ENCODE assay signal across 18 mouse cellular contexts in the genomic region with DNA sequence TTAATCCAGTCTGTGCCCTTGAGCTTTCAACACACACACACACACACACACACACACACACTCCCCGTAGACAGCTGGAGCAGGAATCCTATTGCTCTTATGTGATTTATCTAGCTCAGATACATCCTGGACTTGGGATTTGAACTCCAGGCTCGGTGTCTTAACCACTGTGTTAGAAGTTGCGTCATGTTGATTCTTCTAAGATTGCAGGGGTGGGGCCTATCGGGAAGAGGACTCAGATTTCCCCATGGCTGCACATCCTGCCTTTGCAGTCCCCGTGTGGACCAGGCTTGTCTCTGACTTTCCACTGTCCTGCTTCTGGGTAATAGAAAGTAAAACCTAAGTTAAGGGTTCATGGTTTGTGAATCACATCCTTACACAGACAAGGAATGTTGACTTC. TPM values are rescaled to one million over a fixed set of nuclear protein-coding genes. Genes with fewer than 3 reads are reported as not detected.
DNase-seq lines count a peak whose midpoint lies in the region; ATAC-seq and TF ChIP-seq lines count a peak whose summit lies in the region.
"Had no signal": no experiment of that assay in that cellular context is flagged by ENCODE, and none has a peak within 500 bp of the region (broad histone marks: within the 10 kb centered on the region; RNA-seq: fewer than 3 reads in every experiment).

No protein-coding gene starts in this region.

- in situ Hi-C loops in ES-E14 (cut with MboI; ENCODE audit: low sequenced_read_pairs in 2 of 2, unreplicated experiment in 2 of 2): no loop called here

- TF ChIP-seq CTCF in intestine, postnatal 0 days (IDR thresholded peaks at IDR 0.05; ENCODE audit: low read depth): no peak

- H3K9me3 ChIP-seq in intestine, embryonic 15.5 days: no peaks in the 10 kb centered on the region
- no peaks in the 10 kb centered on the region for H3K9me3 ChIP-seq in intestine, postnatal 0 days (ENCODE audit: control insufficient read depth)
- H3K9me3 ChIP-seq in ES-E14 (ENCODE audit: control insufficient read depth, insufficient read depth, low read depth, low read length): no peaks in the 10 kb centered on the region
- no peaks in the 10 kb centered on the region for H3K9me3 ChIP-seq in liver, embryonic 11.5 days (ENCODE audit: control insufficient read depth, low read length)
- H3K9me3 ChIP-seq in hindbrain, embryonic 16.5 days (ENCODE audit: control insufficient read depth, low read length): no peaks in the 10 kb centered on the region
- H3K9me3 ChIP-seq: heart, embryonic 15.5 days; hindbrain, embryonic 13.5 days; lung, embryonic 15.5 days; midbrain, embryonic 13.5 days had no signal

- no peak overlapping the region for H3K9ac ChIP-seq in intestine, embryonic 15.5 days
- H3K9ac ChIP-seq in intestine, postnatal 0 days (ENCODE audit: low read depth, low read length): no peak overlapping the region
- peak overlapping the region; percentile 33; the same call in 1 of the 2 replicates for H3K9ac ChIP-seq in ES-E14 (ENCODE audit: insufficient read depth, low read depth, low read length, poor library complexity, severe bottlenecking)
- H3K9ac ChIP-seq in liver, embryonic 11.5 days (ENCODE audit: low read depth, low read length): no peak overlapping the region
- H3K9ac ChIP-seq in hindbrain, embryonic 16.5 days (ENCODE audit: low read depth, low read length): no peak overlapping the region
- H3K9ac ChIP-seq: heart, embryonic 15.5 days had no signal

- H3K4me1 ChIP-seq in intestine, embryonic 15.5 days (replicated peaks): peaks cover 19% of the 10 kb centered on the region
- peaks cover 3% of the 10 kb centered on the region; the same call in 1 of the 2 replicates for H3K4me1 ChIP-seq in intestine, postnatal 0 days (replicated peaks; ENCODE audit: control insufficient read depth, insufficient read depth, low read length)
- peaks cover 4 to 20% of the 10 kb centered on the region in 2 experiments; a peak in 2 of 4 replicates for H3K4me1 ChIP-seq in ES-E14 (ENCODE audit: control insufficient read depth in 2 of 2, insufficient read depth in 2 of 2, low read length in 2 of 2, poor library complexity in 1 of 2)
- peaks cover 34% of the 10 kb centered on the region for H3K4me1 ChIP-seq in liver, embryonic 11.5 days (replicated peaks; ENCODE audit: control insufficient read depth, insufficient read depth, low read length)
- H3K4me1 ChIP-seq in hindbrain, embryonic 16.5 days (ENCODE audit: control insufficient read depth, insufficient read depth, low read depth, low read length): peaks cover 12% of the 10 kb centered on the region

- no peak overlapping the region for H3K27ac ChIP-seq in intestine, embryonic 15.5 days
- no peak overlapping the region for H3K27ac ChIP-seq in intestine, postnatal 0 days (ENCODE audit: low read depth, low read length)
- H3K27ac ChIP-seq in ES-E14 (ENCODE audit: insufficient read depth, low read depth, low read length, poor library complexity, severe bottlenecking): no peak overlapping the region
- H3K27ac ChIP-seq in liver, embryonic 11.5 days (ENCODE audit: low read depth, low read length): no peak overlapping the region
- H3K27ac ChIP-seq in hindbrain, embryonic 16.5 days (ENCODE audit: low read depth, low read length): no peak overlapping the region
- H3K27ac ChIP-seq: heart, embryonic 15.5 days; hindbrain, embryonic 13.5 days; lung, embryonic 15.5 days; midbrain, embryonic 13.5 days had no signal

- no peaks in the 10 kb centered on the region for H3K36me3 ChIP-seq in intestine, embryonic 15.5 days
- H3K36me3 ChIP-seq in intestine, postnatal 0 days (ENCODE audit: control insufficient read depth, insufficient read depth): peaks cover 6% of the 10 kb centered on the region; the same call in 1 of the 2 replicates
- peaks cover 14% of the 10 kb centered on the region; the same call in 1 of the 2 replicates for H3K36me3 ChIP-seq in ES-E14 (ENCODE audit: control insufficient read depth, insufficient read depth, low read length, poor library complexity, severe bottlenecking)
- H3K36me3 ChIP-seq in liver, embryonic 11.5 days (ENCODE audit: control insufficient read depth, insufficient read depth, low read length): peaks cover 9% of the 10 kb centered on the region; the same call in 1 of the 2 replicates
- no peaks in the 10 kb centered on the region for H3K36me3 ChIP-seq in hindbrain, embryonic 16.5 days (ENCODE audit: control insufficient read depth, insufficient read depth, low read length)
- H3K36me3 ChIP-seq: heart, embryonic 15.5 days had no signal

- H3K4me3 ChIP-seq in intestine, embryonic 15.5 days (replicated peaks): no peak overlapping the region
- H3K4me3 ChIP-seq in intestine, postnatal 0 days (ENCODE audit: low read depth, low read length): no peak overlapping the region
- H3K4me3 ChIP-seq in ES-E14 (ENCODE audit: insufficient read depth in 1 of 2, low read depth in 1 of 2, low read length in 2 of 2, poor library complexity in 1 of 2, severe bottlenecking in 1 of 2): no peak overlapping the region
- H3K4me3 ChIP-seq in liver, embryonic 11.5 days (ENCODE audit: low read depth, low read length): no peak overlapping the region; the same call in 1 of the 2 replicates
- H3K4me3 ChIP-seq in hindbrain, embryonic 16.5 days (ENCODE audit: low read length): no peak overlapping the region
- H3K4me3 ChIP-seq: midbrain, embryonic 13.5 days had no signal

- no peak for DNase-seq in ES-E14 (ENCODE audit: low read depth, low spot score)
- no peak for DNase-seq in liver, embryonic 11.5 days (ENCODE audit: low spot score)
- no peak for DNase-seq in neural tube, embryonic 10.5 days (ENCODE audit: extremely low spot score, low spot score)
- no peak for DNase-seq in left cerebral cortex, postnatal 10 days (ENCODE audit: extremely low spot score in 1 of 2, low spot score in 2 of 2)
- DNase-seq: B cell, adult 2 months; cerebellum, adult 9-11 months; gastrocnemius, postnatal 25 days; kidney, adult 2 months; thymus, postnatal 36 days had no signal

- intact Hi-C loops in left cerebral cortex, postnatal 10 days (cut with DNase I): no loop called here

- ATAC-seq in intestine, embryonic 15.5 days: no peak
- no peak for ATAC-seq in intestine, postnatal 0 days
- ATAC-seq in liver, embryonic 11.5 days (replicated peaks; ENCODE audit: low FRiP score): no peak
- ATAC-seq in megakaryocyte progenitor cell, adult 5-6 weeks (replicated peaks; ENCODE audit: poor library complexity): peak; percentile 12; the same call in 1 of the 2 replicates
- no peak for ATAC-seq in hindbrain, embryonic 16.5 days
- ATAC-seq: activated CD4-positive, CD25-positive, alpha-beta regulatory T cell, adult 4 months; midbrain, embryonic 13.5 days had no signal

- no peaks in the 10 kb centered on the region for H3K27me3 ChIP-seq in intestine, embryonic 15.5 days (replicated peaks)
- no peaks in the 10 kb centered on the region for H3K27me3 ChIP-seq in intestine, postnatal 0 days (replicated peaks; ENCODE audit: control insufficient read depth, insufficient read depth, low read length)
- H3K27me3 ChIP-seq in liver, embryonic 11.5 days (replicated peaks; ENCODE audit: control insufficient read depth, insufficient read depth, low read length): no peaks in the 10 kb centered on the region
- no peaks in the 10 kb centered on the region for H3K27me3 ChIP-seq in hindbrain, embryonic 16.5 days (replicated peaks; ENCODE audit: control insufficient read depth, insufficient read depth, low read length)
- H3K27me3 ChIP-seq: heart, embryonic 15.5 days; hindbrain, embryonic 13.5 days; lung, embryonic 15.5 days; midbrain, embryonic 13.5 days had no signal

- 0 out of 2 replicates have a peak overlapping the region, but pooled peaks have one; percentile 92 for H3K4me2 ChIP-seq in intestine, embryonic 15.5 days (replicated peaks)
- no peak overlapping the region for H3K4me2 ChIP-seq in intestine, postnatal 0 days (replicated peaks; ENCODE audit: low read depth)
- peak overlapping the region; percentile 92 for H3K4me2 ChIP-seq in liver, embryonic 11.5 days
- no peak overlapping the region for H3K4me2 ChIP-seq in hindbrain, embryonic 16.5 days (ENCODE audit: low read length)

- WGBS in intestine, embryonic 15.5 days: 48% methylated on average over 5 of the region's 5 CpGs
- whole genome bisulfite sequencing in intestine, postnatal 0 days: 17% methylated on average over 5 of the region's 5 CpGs
- 39% methylated on average over 5 of the region's 5 CpGs for WGBS in liver, embryonic 11.5 days
- WGBS in hindbrain, embryonic 16.5 days: 80% methylated on average over 5 of the region's 5 CpGs

RNA-seq across cellular contexts. Expression of a gene that starts 2.3 kb away (rescaled TPM):
- polyA plus RNA-seq in intestine, embryonic 15.5 days (2015; fragmentation: Nextera tagmentation; extraction: Ambion mirVana): 46.3 and 48.0 TPM in 2 replicates
- 14.2 and 15.0 TPM in 2 replicates for polyA plus RNA-seq in intestine, postnatal 0 days (2015; fragmentation: Nextera tagmentation; extraction: Ambion mirVana)
- total RNA-seq in ES-E14 (2012; rRNA removed): 92.3 and 118 TPM in 2 replicates
- polyA plus RNA-seq in liver, embryonic 11.5 days (2014; fragmentation: Nextera tagmentation; extraction: Ambion mirVana): 59.5 and 64.2 TPM in 2 replicates
- total RNA-seq in megakaryocyte progenitor cell, adult 5-6 weeks (2015): 35.9 and 39.7 TPM in 2 replicates
- 66.4 and 80.6 TPM in 2 replicates for total RNA-seq in megakaryocyte progenitor cell, adult 5-6 weeks (2017)
- 58.5 and 59.4 TPM in 2 replicates for polyA plus RNA-seq in hindbrain, embryonic 16.5 days (2015; fragmentation: Nextera tagmentation; extraction: Ambion mirVana)
- total RNA-seq in left cerebral cortex, postnatal 10 days (2021): 10 to 100 TPM; 48.3 to 50.1 TPM

RNA-seq across cellular contexts. Expression of a gene that starts 14.6 kb away (rescaled TPM):
- polyA plus RNA-seq in intestine, embryonic 15.5 days (2015; fragmentation: Nextera tagmentation; extraction: Ambion mirVana): 55.1 and 58.1 TPM in 2 replicates
- 99.1 and 100 TPM in 2 replicates for polyA plus RNA-seq in intestine, postnatal 0 days (2015; fragmentation: Nextera tagmentation; extraction: Ambion mirVana)
- total RNA-seq in ES-E14 (2012; rRNA removed): 13.8 and 15.6 TPM in 2 replicates
- 36.7 and 38.6 TPM in 2 replicates for polyA plus RNA-seq in liver, embryonic 11.5 days (2014; fragmentation: Nextera tagmentation; extraction: Ambion mirVana)
- total RNA-seq in megakaryocyte progenitor cell, adult 5-6 weeks (2015): 29.1 and 36.4 TPM in 2 replicates
- 37.5 and 38.5 TPM in 2 replicates for total RNA-seq in megakaryocyte progenitor cell, adult 5-6 weeks (2017)
- polyA plus RNA-seq in hindbrain, embryonic 16.5 days (2015; fragmentation: Nextera tagmentation; extraction: Ambion mirVana): 112 and 124 TPM in 2 replicates
- total RNA-seq in left cerebral cortex, postnatal 10 days (2021): 100 to 1,000 TPM in 1 of 2 experiments, 10 to 100 TPM in 1; 97.9 to 105 TPM

RNA-seq across cellular contexts. Expression of a gene that starts 51.6 kb away (rescaled TPM):
- polyA plus RNA-seq in intestine, embryonic 15.5 days (2015; fragmentation: Nextera tagmentation; extraction: Ambion mirVana): 2.5 and 3.8 TPM in 2 replicates
- polyA plus RNA-seq in intestine, postnatal 0 days (2015; fragmentation: Nextera tagmentation; extraction: Ambion mirVana): 6.8 and 7.2 TPM in 2 replicates
- total RNA-seq in ES-E14 (2012; rRNA removed): 3.0 and 3.8 TPM in 2 replicates
- polyA plus RNA-seq in liver, embryonic 11.5 days (2014; fragmentation: Nextera tagmentation; extraction: Ambion mirVana): 1.1 and 2.6 TPM in 2 replicates
- 0.34 TPM in 1 of 2 replicates, not detected in the other for total RNA-seq in megakaryocyte progenitor cell, adult 5-6 weeks (2015)
- total RNA-seq in megakaryocyte progenitor cell, adult 5-6 weeks (2017): 0.34 and 0.42 TPM in 2 replicates
- 1.9 and 2.3 TPM in 2 replicates for polyA plus RNA-seq in hindbrain, embryonic 16.5 days (2015; fragmentation: Nextera tagmentation; extraction: Ambion mirVana)
- total RNA-seq in left cerebral cortex, postnatal 10 days (2021): 1 to 10 TPM; 4.4 to 5.5 TPM

RNA-seq across cellular contexts. Expression of a gene that starts 52.2 kb away (rescaled TPM):
- 173 and 204 TPM in 2 replicates for polyA plus RNA-seq in intestine, embryonic 15.5 days (2015; fragmentation: Nextera tagmentation; extraction: Ambion mirVana)
- 164 and 175 TPM in 2 replicates for polyA plus RNA-seq in intestine, postnatal 0 days (2015; fragmentation: Nextera tagmentation; extraction: Ambion mirVana)
- 339 and 444 TPM in 2 replicates for total RNA-seq in ES-E14 (2012; rRNA removed)
- polyA plus RNA-seq in liver, embryonic 11.5 days (2014; fragmentation: Nextera tagmentation; extraction: Ambion mirVana): 168 and 175 TPM in 2 replicates
- 225 and 238 TPM in 2 replicates for total RNA-seq in megakaryocyte progenitor cell, adult 5-6 weeks (2015)
- 1,016 and 1,033 TPM in 2 replicates for total RNA-seq in megakaryocyte progenitor cell, adult 5-6 weeks (2017)
- polyA plus RNA-seq in hindbrain, embryonic 16.5 days (2015; fragmentation: Nextera tagmentation; extraction: Ambion mirVana): 199 and 211 TPM in 2 replicates
- total RNA-seq in left cerebral cortex, postnatal 10 days (2021): 100 to 1,000 TPM; 172 to 181 TPM

Comparison
In these comparisons a context has a peak if more than half of its experiments do, and no peak if none do; other contexts are left out.
1. H3K4me2 ChIP-seq: peak in intestine, embryonic 15.5 days (single experiment) and liver, embryonic 11.5 days (single experiment); none in intestine, postnatal 0 days (single experiment) and hindbrain, embryonic 16.5 days (single experiment).